Mouse (Mus musculus) T-helper 17 cell (primary cell): ENCODE measurements at regions not wholly inside any gene's neighbourhood (a gene's known extent, or its start where the extent isn't known, plus 50 kb on each side); places are given as distances from the start of the nearest gene placed in this dataset.

Experiments
- in situ Hi-C, 2 experiments: fragments of 300-600 bp; cut with MboI, MseI; formaldehyde crosslinking; loops; 1 replicate in 1 of 2; 2 replicates in 1 of 2; pipeline ENCODE4 v1.15.1; 2025; ENCODE audit warnings: high pct_unique_total_duplicates in 2 of 2

- in situ Hi-C loops = no loop called here
These were observed 50.3 kb downstream of the Gm10192 start for GRCm38 (mm10) chr4:97132650-97133049.

GRCm38 (mm10) chr4:97127780-97128179, 55.2 kb downstream of the Gm10192 start:
- in situ Hi-C loops = no loop called here

- in situ Hi-C loops = no loop called here
These were observed 59.1 kb downstream of the Gm10192 start for GRCm38 (mm10) chr4:97123861-97124260.

DNA sequence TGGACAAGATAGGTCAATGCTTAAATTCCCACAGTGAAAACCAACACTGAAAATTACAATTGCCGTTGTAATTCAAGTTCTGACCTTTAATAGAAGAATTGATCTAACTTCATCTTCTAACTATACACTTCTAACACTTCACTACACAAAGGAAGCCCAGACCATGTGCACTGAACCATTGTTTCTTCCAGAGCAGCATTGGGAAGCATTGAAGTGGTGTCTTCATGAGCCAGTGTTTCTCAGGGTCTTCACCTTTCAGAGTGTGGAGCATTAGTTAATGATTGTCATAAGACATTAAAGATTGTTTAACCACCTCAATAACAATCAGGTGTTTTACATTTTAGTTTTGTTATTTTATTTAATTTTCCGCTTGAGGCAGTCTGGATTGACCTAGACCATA, 61.0 kb downstream of the Gm10192 start:
- in situ Hi-C loops = no loop called here

GRCm38 (mm10) chr4:97119459-97119858, 63.5 kb downstream of the Gm10192 start:
- in situ Hi-C loops = no loop called here

DNA sequence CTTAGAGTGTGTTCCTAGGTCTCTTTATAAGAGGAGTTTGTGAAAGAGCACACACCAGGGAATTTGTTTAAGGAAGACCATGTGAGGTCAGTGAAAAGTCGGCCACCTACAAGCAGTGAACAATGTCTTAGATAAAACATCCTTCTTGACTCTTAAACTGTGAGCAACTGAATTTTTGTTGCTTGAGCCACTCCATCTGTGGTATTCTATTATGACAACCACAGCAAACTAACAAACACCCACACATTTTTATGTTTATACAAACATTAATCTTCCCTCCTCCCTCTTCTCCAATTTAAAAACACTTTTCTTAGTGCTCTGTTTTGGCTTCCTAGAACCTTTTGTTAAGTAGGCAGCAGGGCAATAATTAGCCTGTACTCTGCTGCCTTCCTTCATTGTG, 66.0 kb downstream of the Gm10192 start:
- in situ Hi-C loops = no loop called here

DNA sequence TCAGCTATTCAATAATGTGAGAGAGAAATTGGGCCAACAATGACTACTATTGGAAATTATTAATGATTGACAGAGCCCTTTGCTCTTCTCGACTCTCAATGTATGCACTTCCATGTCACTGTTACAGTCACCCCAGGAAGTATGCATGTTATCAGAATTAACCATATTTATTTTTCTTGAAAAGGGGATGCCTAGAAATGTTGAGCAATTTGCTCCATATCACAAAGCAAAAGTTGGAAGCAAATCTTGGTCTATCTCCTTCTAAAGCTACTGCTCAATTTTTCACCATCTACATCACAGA, 80.3 kb downstream of the Gm10192 start:
- in situ Hi-C loops = no loop called here

DNA sequence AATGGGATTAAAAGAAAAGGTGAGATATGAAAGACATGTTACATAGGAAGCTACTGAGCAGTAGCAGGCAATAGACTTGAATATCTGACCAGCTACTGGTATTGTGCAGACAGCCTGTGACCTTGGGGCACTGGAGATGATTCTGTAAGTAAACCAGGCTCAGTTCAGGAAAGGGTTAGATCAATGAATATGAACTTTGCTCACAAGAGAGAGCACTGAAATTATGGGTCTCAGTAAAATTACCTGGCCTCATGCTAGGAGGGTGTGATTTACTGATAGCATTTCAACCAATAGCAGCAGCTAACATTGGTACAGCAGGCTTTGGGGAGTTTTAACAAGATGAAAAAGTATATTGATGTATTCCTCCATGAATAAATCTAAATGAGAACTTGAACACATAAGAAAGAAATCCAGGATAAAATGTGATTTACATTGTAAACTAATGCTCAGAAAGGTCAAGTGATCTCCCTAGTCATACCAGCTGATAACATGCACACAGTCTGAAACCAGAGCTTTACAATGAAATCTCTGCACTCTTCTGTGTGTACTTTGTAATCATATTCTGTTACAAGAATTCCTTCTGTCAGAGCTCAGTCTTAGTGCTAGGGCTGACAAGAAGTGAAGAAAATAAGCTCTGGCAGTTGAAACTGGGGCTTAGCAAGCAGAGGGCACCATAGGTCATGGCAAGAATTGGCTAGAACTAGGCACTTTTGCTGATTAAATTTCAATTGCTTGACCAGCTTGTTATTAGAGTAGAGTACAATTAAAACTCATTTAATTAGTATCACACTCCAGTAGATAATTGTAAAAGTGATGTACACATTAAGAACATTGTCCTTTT, 80.8 kb downstream of the Gm10192 start:
- in situ Hi-C loops = no loop called here

DNA sequence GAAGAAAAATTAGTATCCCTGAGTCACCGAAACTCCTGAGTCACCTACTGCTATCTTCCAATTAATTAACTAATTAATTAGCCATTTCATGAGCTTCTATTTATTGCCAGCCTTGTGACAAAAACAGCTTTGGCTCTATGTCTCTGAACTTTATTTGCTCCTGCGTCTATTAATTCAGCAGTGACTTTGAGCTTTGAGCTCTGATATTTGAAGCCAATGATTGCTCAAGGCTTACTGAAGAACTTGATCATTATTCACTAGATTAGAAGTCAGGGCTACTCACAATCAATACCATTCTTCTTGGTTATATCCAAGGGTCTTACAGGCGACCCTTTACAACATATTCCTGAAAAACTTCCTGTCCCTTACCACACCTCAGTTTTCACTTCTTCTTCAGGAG, 83.2 kb downstream of the Gm10192 start:
- in situ Hi-C loops = no loop called here

DNA sequence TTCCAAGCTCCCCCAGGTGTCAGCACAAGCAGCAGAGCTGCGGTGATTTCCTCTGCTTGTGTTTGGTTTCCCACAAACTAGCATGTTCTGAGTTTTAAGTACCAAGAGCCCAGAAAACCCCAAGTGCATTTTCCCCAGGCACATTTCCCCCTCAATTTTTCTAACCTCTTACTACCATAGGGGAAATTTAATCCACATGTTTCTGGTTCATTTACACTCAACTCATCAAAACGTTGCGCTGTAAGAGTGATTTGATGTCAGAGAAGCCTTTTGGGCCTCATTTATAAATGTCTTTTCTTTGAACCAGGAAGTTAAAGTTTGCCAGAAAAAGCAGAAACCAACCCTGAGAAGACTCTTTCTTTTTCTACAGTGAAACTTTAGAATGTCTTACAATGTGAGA, 89.4 kb downstream of the Gm10192 start:
- in situ Hi-C loops = no loop called here

- in situ Hi-C loops = no loop called here
These were observed 132.2 kb downstream of the Gm10192 start for GRCm38 (mm10) chr4:97050735-97051134.

GRCm38 (mm10) chr4:97049045-97049674, 133.8 kb downstream of the Gm10192 start:
- in situ Hi-C loops = loop anchor here in 1 of 2 experiments (10.0 kb wide), 1 partner anchor 836 kb away; no protein-coding TSS in a partner anchor

DNA sequence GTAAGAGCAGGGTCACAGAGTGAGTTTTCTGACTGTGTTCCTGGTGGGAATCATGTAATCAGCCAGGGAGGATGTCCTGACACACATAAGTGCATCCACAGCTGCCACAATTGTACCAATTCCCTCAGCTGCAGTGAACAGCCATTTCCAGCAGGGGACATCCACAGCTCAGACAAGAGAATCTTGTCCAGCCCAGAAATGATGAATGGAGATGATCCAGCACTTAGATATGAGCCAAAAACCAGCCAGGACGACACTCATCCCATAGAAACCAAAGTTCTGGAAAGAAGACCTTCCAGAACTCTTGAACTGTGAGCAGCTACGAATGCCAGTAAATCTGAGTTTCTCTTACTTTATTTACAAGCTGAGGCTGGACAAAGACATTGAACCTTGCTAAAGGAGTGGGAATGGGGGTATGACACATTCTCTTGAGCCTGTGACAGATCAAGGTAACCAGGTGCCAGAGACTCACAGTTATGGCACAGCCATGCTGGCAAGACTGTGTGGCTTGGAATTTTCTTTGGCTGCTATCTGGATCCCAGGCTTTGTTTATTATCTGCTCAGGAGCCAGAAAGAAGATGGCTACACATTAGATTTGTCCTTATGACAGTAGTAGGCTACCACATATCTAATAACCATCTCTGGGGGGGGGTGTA, 145.1 kb downstream of the Gm10192 start:
- in situ Hi-C loops = no loop called here

DNA sequence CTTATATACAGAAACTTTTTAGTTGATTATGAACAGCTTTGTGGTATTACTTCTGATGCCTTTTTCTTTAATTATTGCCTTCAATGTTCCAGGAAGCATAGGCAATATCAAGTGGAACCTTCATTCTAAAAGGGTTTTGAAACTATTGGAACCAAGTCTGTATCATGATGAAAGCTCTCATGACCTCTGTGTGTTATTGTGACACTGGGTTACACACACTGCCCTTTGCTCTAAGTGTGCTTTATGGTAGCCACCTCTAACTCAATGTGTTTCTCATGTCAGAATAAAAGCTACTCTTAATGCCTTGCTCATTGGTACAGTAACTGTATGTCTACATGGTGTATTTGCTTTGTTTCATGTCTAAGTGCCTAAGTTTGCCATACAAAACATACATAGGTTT, 154.0 kb downstream of the Gm10192 start:
- in situ Hi-C loops = no loop called here

- in situ Hi-C loops = no loop called here
These were observed 157.4 kb downstream of the Gm10192 start for GRCm38 (mm10) chr4:97025446-97026040.

DNA sequence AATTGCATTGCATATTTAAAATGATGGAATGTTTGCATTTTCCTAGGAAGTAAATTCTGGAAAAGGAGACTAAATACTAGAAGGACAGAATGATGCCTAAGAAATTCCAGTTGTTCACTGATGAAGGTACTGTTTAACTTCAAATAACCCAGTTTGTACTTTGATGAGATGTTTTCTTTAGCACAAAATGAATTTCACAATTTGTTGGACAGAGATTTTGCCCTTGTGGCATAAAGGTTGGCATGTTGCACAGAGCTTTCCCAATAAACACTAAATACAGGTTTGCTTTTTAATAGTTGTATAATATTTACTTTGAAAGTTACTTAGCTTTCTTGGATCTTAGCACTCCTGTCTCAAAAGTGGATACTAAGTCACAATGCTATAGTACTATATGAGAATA, 181.6 kb downstream of the Gm10192 start:
- in situ Hi-C loops = no loop called here

DNA sequence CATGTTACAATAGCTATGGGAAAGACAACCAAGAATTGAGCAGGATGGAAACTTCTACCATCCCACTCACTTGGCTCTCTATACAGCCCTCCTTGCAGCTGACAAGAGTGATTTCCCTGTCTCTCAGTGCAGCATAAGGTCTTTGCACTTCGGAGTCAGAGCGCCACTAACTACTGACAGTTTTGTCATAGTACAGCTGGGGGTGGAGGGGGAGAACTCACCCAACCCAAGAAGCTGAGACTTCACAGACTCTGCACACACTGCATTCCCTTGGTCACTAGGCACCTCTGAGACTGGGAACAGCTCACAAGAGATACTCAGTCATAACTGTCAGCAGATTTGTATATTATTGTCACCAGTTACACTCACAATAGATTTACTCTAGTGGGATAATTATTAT, 195.3 kb upstream of the Gm12695 start:
- in situ Hi-C loops = no loop called here

DNA sequence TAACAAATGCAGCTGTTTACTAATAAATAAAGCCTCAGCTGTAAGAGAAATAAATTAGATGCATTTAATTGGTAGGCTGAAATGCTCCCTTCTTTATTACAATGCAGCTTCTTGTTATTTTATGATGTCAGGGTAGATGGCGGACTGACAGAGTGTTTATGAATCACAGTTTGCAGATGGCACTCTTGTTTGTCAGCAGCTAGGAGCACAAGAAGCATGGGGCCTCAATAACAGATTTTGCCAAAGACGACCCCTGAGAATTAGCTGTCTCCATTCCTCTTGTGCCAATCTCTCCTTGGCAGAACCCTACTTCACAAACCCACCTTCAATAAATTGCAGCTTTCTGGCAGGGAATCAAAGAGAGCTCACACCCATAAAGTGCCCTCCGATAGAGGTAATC, 194.9 kb upstream of the Gm12695 start:
- in situ Hi-C loops = no loop called here

- in situ Hi-C loops = no loop called here
These were observed 189.9 kb upstream of the Gm12695 start for GRCm38 (mm10) chr4:96974935-96975334.

DNA sequence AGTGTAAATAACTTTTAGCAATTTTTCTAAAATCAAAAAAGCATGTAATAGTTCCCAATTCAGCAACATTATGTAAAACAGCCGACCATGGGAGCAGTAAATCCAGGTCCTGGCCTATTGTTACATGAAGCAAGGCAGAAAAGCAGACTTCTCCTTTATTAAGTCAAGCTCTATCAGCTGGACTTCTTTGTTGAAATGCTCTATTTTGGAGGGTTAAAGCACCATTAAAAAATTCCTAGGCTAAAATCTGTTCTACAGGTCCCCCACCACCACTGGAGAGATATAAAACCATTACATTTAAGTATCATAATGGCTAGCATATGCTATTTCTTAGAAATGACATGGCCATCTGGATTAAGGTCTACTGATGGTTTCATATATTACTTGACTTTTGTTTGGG, 188.8 kb upstream of the Gm12695 start:
- in situ Hi-C loops = no loop called here

GRCm38 (mm10) chr4:96969199-96969598, 184.2 kb upstream of the Gm12695 start:
- in situ Hi-C loops = no loop called here

DNA sequence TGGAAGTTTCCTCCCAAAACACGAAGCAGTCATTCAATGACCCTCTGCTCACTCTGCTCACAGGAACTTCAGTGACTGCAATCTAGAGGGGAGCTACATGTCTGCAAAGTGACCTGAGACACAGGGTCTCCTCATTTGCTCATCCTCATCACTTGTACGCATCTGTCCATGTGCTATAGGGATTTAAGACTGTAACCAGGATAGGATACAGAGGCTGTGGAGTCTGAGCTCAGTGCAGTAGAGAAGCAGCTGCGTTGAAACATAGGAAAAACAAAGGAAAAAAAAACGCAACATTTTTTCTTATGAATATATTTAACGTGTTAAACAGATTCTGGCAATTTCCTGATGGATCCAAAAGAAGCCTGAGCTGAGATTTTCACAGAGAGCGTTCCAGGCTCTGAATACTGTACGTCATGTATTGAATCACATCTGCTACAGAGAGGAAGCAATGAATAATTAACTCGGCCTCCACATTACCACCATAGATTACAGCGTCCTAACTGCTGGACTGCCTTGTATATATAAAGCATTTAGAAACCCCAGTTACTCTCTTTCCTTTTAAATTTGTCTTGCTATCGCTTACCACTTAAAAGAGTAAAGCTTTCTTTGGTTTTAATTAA, 183.7 kb upstream of the Gm12695 start:
- in situ Hi-C loops = no loop called here
